Mouse (Mus musculus) MEL (cell line): ENCODE measurements at regions not wholly inside any gene's neighbourhood (a gene's known extent, or its start where the extent isn't known, plus 50 kb on each side); places are given as distances from the start of the nearest gene placed in this dataset.
A peak's percentile ranks its signal among the peaks of the same experiment; 100 is the strongest.

Experiments
- DNase-seq: peaks from one replicate; pipeline ENCODE4 v3.0.0; 2011; ENCODE audit warnings: low read depth, low spot score
- H3K27ac ChIP-seq: 2 replicates; pipeline ENCODE4 v1.5.1; 2012; ENCODE audit warnings: low read depth, mild to moderate bottlenecking, control low read depth, low read length, moderate library complexity; ENCODE audit not compliant: control insufficient read depth
- H3K27me3 ChIP-seq, 2 experiments: fragments of 150-350 bp in 1 of 2; sonication (generic) in 1 of 2; 2 replicates each; pipeline ENCODE4 v1.6.1; 2012; ENCODE audit warnings: low read length in 2 of 2, mild to moderate bottlenecking in 2 of 2, improper control_type of control experiment in 1 of 2, moderate library complexity in 1 of 2; ENCODE audit not compliant: insufficient read depth in 2 of 2, control insufficient read depth in 1 of 2
- H3K36me3 ChIP-seq, 2 experiments: 2 replicates each; pipeline ENCODE4 v1.6.1; 2012 to 2014; ENCODE audit warnings: low read length in 2 of 2, improper control_type of control experiment in 1 of 2, inconsistent platforms in 1 of 2, mild to moderate bottlenecking in 1 of 2; ENCODE audit not compliant: insufficient read depth in 2 of 2, control insufficient read depth in 1 of 2
- H3K4me1 ChIP-seq, 2 experiments: fragments of 150-350 bp in 1 of 2; sonication (generic) in 1 of 2; 2 replicates each; pipeline ENCODE4 v1.6.1; 2012; ENCODE audit warnings: low read length in 2 of 2, improper control_type of control experiment in 1 of 2, mild to moderate bottlenecking in 1 of 2; ENCODE audit not compliant: insufficient read depth in 2 of 2, control insufficient read depth in 1 of 2
- H3K4me3 ChIP-seq, 2 experiments: fragments of 150-350 bp in 1 of 2; sonication (generic) in 1 of 2; 2 replicates each; pipeline ENCODE4 v1.5.1; 2012; ENCODE audit warnings: low read depth in 2 of 2, low read length in 2 of 2, mild to moderate bottlenecking in 2 of 2, moderate library complexity in 2 of 2, control low read depth in 1 of 2, improper control_type of control experiment in 1 of 2; ENCODE audit not compliant: control insufficient read depth in 1 of 2, insufficient read depth in 1 of 2
- H3K79me2 ChIP-seq: 2 replicates; pipeline ENCODE4 v1.6.1; 2012; ENCODE audit warnings: mild to moderate bottlenecking, low read length, moderate library complexity; ENCODE audit not compliant: control insufficient read depth, poor library complexity, insufficient read depth
- H3K9ac ChIP-seq: 2 replicates; pipeline ENCODE4 v1.6.1; 2012; ENCODE audit warnings: low read depth, mild to moderate bottlenecking, control low read depth, low read length, moderate library complexity; ENCODE audit not compliant: control insufficient read depth, poor library complexity, severe bottlenecking
- H3K9me3 ChIP-seq: fragments of 150-350 bp; sonication (generic); replicated peaks from 2 replicates; pipeline ENCODE4 v1.6.1; 2012; ENCODE audit warnings: mild to moderate bottlenecking, low read length, improper control_type of control experiment, moderate library complexity; ENCODE audit not compliant: insufficient read depth
- BHLHE40 ChIP-seq: IDR thresholded peaks from 2 replicates; pipeline ENCODE4 v1.6.1; 2012; ENCODE audit warnings: low read depth, mild to moderate bottlenecking, inconsistent platforms, low read length, improper control_type of control experiment, borderline replicate concordance
- CTCF ChIP-seq, 3 experiments: IDR thresholded peaks in 2 of 3; conservative IDR thresholded peaks in 1 of 3; 2 replicates each; pipeline ENCODE4 v1.5.1; 2011 to 2012; ENCODE audit warnings: low read length in 3 of 3, low read depth in 2 of 3, mild to moderate bottlenecking in 2 of 3, improper control_type of control experiment in 1 of 3, inconsistent platforms in 1 of 3, mixed read lengths in 1 of 3, moderate library complexity in 1 of 3; ENCODE audit not compliant: control insufficient read depth in 1 of 3, insufficient read depth in 1 of 3, poor library complexity in 1 of 3, severe bottlenecking in 1 of 3
- E2F4 ChIP-seq: IDR thresholded peaks from 2 replicates; pipeline ENCODE4 v1.6.1; 2011; ENCODE audit warnings: low read depth, low read length, improper control_type of control experiment, borderline replicate concordance
- ELF1 ChIP-seq: IDR thresholded peaks from 2 replicates; pipeline ENCODE4 v1.6.1; 2014; ENCODE audit warnings: low read depth, mild to moderate bottlenecking, inconsistent platforms, low read length, improper control_type of control experiment, moderate library complexity
- EP300 ChIP-seq, 2 experiments: IDR thresholded peaks; 2 replicates each; pipeline ENCODE4 v1.6.1; 2011; ENCODE audit warnings: improper control_type of control experiment in 2 of 2, low read length in 2 of 2, low read depth in 1 of 2, mild to moderate bottlenecking in 1 of 2
- JUND ChIP-seq: IDR thresholded peaks from 2 replicates; pipeline ENCODE4 v1.6.1; 2011; ENCODE audit warnings: low read depth, mild to moderate bottlenecking, improper control_type of control experiment, low read length
- MAFK ChIP-seq: IDR thresholded peaks from 2 replicates; pipeline ENCODE4 v1.6.1; 2011; ENCODE audit warnings: low read depth, mild to moderate bottlenecking, low read length, improper control_type of control experiment, borderline replicate concordance
- MEF2A ChIP-seq: IDR thresholded peaks from 2 replicates; pipeline ENCODE4 v1.6.1; 2014; ENCODE audit warnings: low read depth, mild to moderate bottlenecking, inconsistent platforms, low read length, improper control_type of control experiment; ENCODE audit not compliant: poor library complexity, insufficient replicate concordance, severe bottlenecking; ENCODE audit errors: extremely low read depth
- MYB ChIP-seq: IDR thresholded peaks from 2 replicates; pipeline ENCODE4 v1.6.1; 2011; ENCODE audit warnings: mild to moderate bottlenecking, low read depth, low read length, improper control_type of control experiment
- NRF1 ChIP-seq: IDR thresholded peaks from 2 replicates; pipeline ENCODE4 v1.6.1; 2014; ENCODE audit warnings: low read depth, mild to moderate bottlenecking, inconsistent platforms, low read length, improper control_type of control experiment, moderate library complexity; ENCODE audit not compliant: poor library complexity, insufficient read depth, severe bottlenecking
- POLR2A ChIP-seq, 2 experiments: IDR thresholded peaks; 2 replicates each; pipeline ENCODE4 v1.6.1; 2011 to 2012; ENCODE audit warnings: low read length in 2 of 2, mild to moderate bottlenecking in 2 of 2, control low read depth in 1 of 2, improper control_type of control experiment in 1 of 2, low read depth in 1 of 2, moderate library complexity in 1 of 2; ENCODE audit not compliant: control insufficient read depth in 1 of 2, insufficient read depth in 1 of 2, poor library complexity in 1 of 2
- POLR2AphosphoS2 ChIP-seq: IDR thresholded peaks from 2 replicates; pipeline ENCODE4 v1.6.1; 2011; ENCODE audit warnings: low read length, improper control_type of control experiment
- POLR2AphosphoS5 ChIP-seq: IDR thresholded peaks from 2 replicates; pipeline ENCODE4 v1.6.1; 2012; ENCODE audit warnings: low read depth, borderline replicate concordance, mild to moderate bottlenecking, inconsistent platforms, low read length, moderate library complexity, mixed read lengths
- RAD21 ChIP-seq: IDR thresholded peaks from 2 replicates; pipeline ENCODE4 v1.6.1; 2011; ENCODE audit warnings: mild to moderate bottlenecking, low read depth, low read length, improper control_type of control experiment
- SMC3 ChIP-seq: IDR thresholded peaks from 2 replicates; pipeline ENCODE4 v1.6.1; 2011; ENCODE audit warnings: low read depth, low read length, improper control_type of control experiment
- UBTF ChIP-seq: IDR thresholded peaks from 2 replicates; pipeline ENCODE4 v1.6.1; 2012; ENCODE audit warnings: low read depth, mild to moderate bottlenecking, inconsistent platforms, low read length, improper control_type of control experiment, moderate library complexity, borderline replicate concordance; ENCODE audit not compliant: insufficient read depth
- ZC3H11A ChIP-seq: IDR thresholded peaks from 2 replicates; pipeline ENCODE4 v1.6.1; 2012; ENCODE audit warnings: low read depth, mild to moderate bottlenecking, inconsistent platforms, low read length, improper control_type of control experiment
- ZMIZ1 ChIP-seq: IDR thresholded peaks from 2 replicates; pipeline ENCODE4 v1.6.1; 2012; ENCODE audit warnings: low read depth, mild to moderate bottlenecking, inconsistent platforms, low read length, improper control_type of control experiment, moderate library complexity

GRCm38 (mm10) chr5:11983452-11983851 lies 65.6 kb downstream of the 4933402N22Rik start:
- no peak overlapping the region for H3K9ac ChIP-seq
- H3K36me3 ChIP-seq = no peaks in the 10 kb centered on the region
- TF ChIP-seq POLR2A (IDR thresholded peaks at IDR 0.05; ENCODE audit: control insufficient read depth in 1 of 2, insufficient read depth in 1 of 2, low read depth in 1 of 2, low read length in 2 of 2, poor library complexity in 1 of 2) = no peak
- no peak for TF ChIP-seq JUND
- no peaks in the 10 kb centered on the region for H3K9me3 ChIP-seq
- H3K27me3 ChIP-seq = no peaks in the 10 kb centered on the region
- H3K79me2 ChIP-seq = no peaks in the 10 kb centered on the region
- H3K4me3 ChIP-seq = no peak overlapping the region
- H3K27ac ChIP-seq = no peak overlapping the region
- no peaks in the 10 kb centered on the region for H3K4me1 ChIP-seq
- no peak for DNase-seq

- TF ChIP-seq MAFK = peak; percentile 69; the same call in 1 of the 2 replicates
- TF ChIP-seq MEF2A = no peak
- no peak overlapping the region for H3K27ac ChIP-seq
- no peak for DNase-seq
- H3K27me3 ChIP-seq = no peaks in the 10 kb centered on the region
- H3K79me2 ChIP-seq = no peaks in the 10 kb centered on the region
- no peaks in the 10 kb centered on the region for H3K9me3 ChIP-seq
- no peaks in the 10 kb centered on the region for H3K4me1 ChIP-seq
- H3K4me3 ChIP-seq = no peak overlapping the region
- H3K36me3 ChIP-seq = no peaks in the 10 kb centered on the region
- no peak overlapping the region for H3K9ac ChIP-seq
These were observed 71.3 kb downstream of the 4933402N22Rik start for GRCm38 (mm10) chr5:11989140-11989539.

GRCm38 (mm10) chr5:12000777-12001176 lies 82.9 kb downstream of the 4933402N22Rik start:
- TF ChIP-seq NRF1 (no peak), CTCF (IDR thresholded peaks at IDR 0.05 in 2 of 3, conservative IDR thresholded peaks at IDR 0.05 in 1 of 3; ENCODE audit: control insufficient read depth in 1 of 3, insufficient read depth in 1 of 3, low read depth in 2 of 3, low read length in 3 of 3, poor library complexity in 1 of 3, severe bottlenecking in 1 of 3) (peak in 2 of 3 experiments; percentile 27 to 59; a peak in 4 of 6 replicates), SMC3 (peak; percentile 59), ZC3H11A (peak; percentile 56), POLR2AphosphoS2 (no peak), UBTF (no peak), BHLHE40 (no peak), EP300 (IDR thresholded peaks at IDR 0.05; ENCODE audit: low read depth in 1 of 2, low read length in 2 of 2) (no peak), E2F4 (no peak), MEF2A (no peak), RAD21 (peak; percentile 69), POLR2AphosphoS5 (no peak), POLR2A (IDR thresholded peaks at IDR 0.05; ENCODE audit: control insufficient read depth in 1 of 2, insufficient read depth in 1 of 2, low read depth in 1 of 2, low read length in 2 of 2, poor library complexity in 1 of 2) (no peak), MYB (no peak), JUND (no peak), ELF1 (no peak), ZMIZ1 (no peak)
- DNase-seq = peak; percentile 18
- Histone ChIP-seq H3K4me3 (no peak overlapping the region), H3K27ac (no peak overlapping the region), H3K36me3 (no peaks in the 10 kb centered on the region), H3K4me1 (no peaks in the 10 kb centered on the region), H3K9me3 (no peaks in the 10 kb centered on the region), H3K9ac (no peak overlapping the region), H3K79me2 (no peaks in the 10 kb centered on the region), H3K27me3 (no peaks in the 10 kb centered on the region)
